Mouse (Mus musculus): ENCODE results near the gene Insm2. TPM values are rescaled to one million over a fixed set of nuclear protein-coding genes. Genes with fewer than 3 reads are reported as not detected.
A peak's percentile ranks its signal among the peaks of the same experiment; 100 is the strongest.
"Not testable (repeated sequence)": the region's sequence is repeated elsewhere in the genome, so short reads cannot be mapped to it uniquely, and the experiment has no call there.

Insm2 gene
- total RNA-seq (2021), result under 1 TPM in 1 of 2 experiments, not detected in 1; 0.35 TPM

GRCm38 (mm10) chr12:55598887-55599561 is at the start of gene Insm2:
Gene Insm2, plus strand, starts transcription at chr12:55599427.
- DNase-seq (ENCODE audit: low spot score in 2 of 2), result peak; percentile 11 to 17
- intact Hi-C loops (cut with DNase I), result no loop called here

- intact Hi-C loops (cut with DNase I); DNase-seq (ENCODE audit: low spot score in 2 of 2): not testable (repeated sequence)
Measured at GRCm38 (mm10) chr12:55554901-55555300, 44.3 kb upstream of the Insm2 start.

GRCm38 (mm10) chr12:55557866-55558265 is 41.4 kb upstream of the Insm2 start:
- intact Hi-C loops (cut with DNase I), result no loop called here
- peak; percentile 21 to 37 for DNase-seq (ENCODE audit: low spot score in 2 of 2)

GRCm38 (mm10) chr12:55559184-55559855 is 39.9 kb upstream of the Insm2 start:
- DNase-seq (ENCODE audit: low spot score in 2 of 2), result no peak
- intact Hi-C loops (cut with DNase I), result no loop called here

GRCm38 (mm10) chr12:55560025-55560690 is 39.1 kb upstream of the Insm2 start:
- intact Hi-C loops (cut with DNase I), result no loop called here
- DNase-seq (ENCODE audit: low spot score in 2 of 2), result no peak

GRCm38 (mm10) chr12:55563742-55564141 is 35.5 kb upstream of the Insm2 start:
- DNase-seq (ENCODE audit: low spot score in 2 of 2), result no peak
- intact Hi-C loops (cut with DNase I), result no loop called here

- intact Hi-C loops (cut with DNase I), result no loop called here
- DNase-seq (ENCODE audit: low spot score in 2 of 2), result no peak
Measured at GRCm38 (mm10) chr12:55564187-55564963, 34.9 kb upstream of the Insm2 start.

GRCm38 (mm10) chr12:55565206-55565605 is 34.0 kb upstream of the Insm2 start, which contains the start of gene Aldoart2:
Gene Aldoart2, plus strand, starts transcription at chr12:55565239.
- intact Hi-C loops (cut with DNase I), result no loop called here

GRCm38 (mm10) chr12:55565867-55566266 is 33.4 kb upstream of the Insm2 start:
- no peak for DNase-seq (ENCODE audit: low spot score in 2 of 2)
- intact Hi-C loops (cut with DNase I), result no loop called here

More at GRCm38 (mm10) chr12:55565206-55565605, 34.0 kb upstream of the Insm2 start, which contains the start of gene Aldoart2:
- no peak for DNase-seq (ENCODE audit: low spot score in 2 of 2)

GRCm38 (mm10) chr12:55566837-55567236 is 32.4 kb upstream of the Insm2 start:
- no peak for DNase-seq (ENCODE audit: low spot score in 2 of 2)
- intact Hi-C loops (cut with DNase I), result no loop called here

- no peak for DNase-seq (ENCODE audit: low spot score in 2 of 2)
- intact Hi-C loops (cut with DNase I), result no loop called here
Measured at GRCm38 (mm10) chr12:55568466-55568865, 30.8 kb upstream of the Insm2 start.

GRCm38 (mm10) chr12:55569676-55570075 is 29.6 kb upstream of the Insm2 start:
- intact Hi-C loops (cut with DNase I), result no loop called here
- DNase-seq (ENCODE audit: low spot score in 2 of 2), result no peak

GRCm38 (mm10) chr12:55570646-55571045 is 28.6 kb upstream of the Insm2 start:
- intact Hi-C loops (cut with DNase I), result no loop called here
- no peak for DNase-seq (ENCODE audit: low spot score in 2 of 2)

- DNase-seq (ENCODE audit: low spot score in 2 of 2), result no peak
- intact Hi-C loops (cut with DNase I), result no loop called here
Measured at GRCm38 (mm10) chr12:55571181-55571580, 28.0 kb upstream of the Insm2 start.

- no peak for DNase-seq (ENCODE audit: low spot score in 2 of 2)
- intact Hi-C loops (cut with DNase I), result no loop called here
Measured at GRCm38 (mm10) chr12:55571661-55572060, 27.6 kb upstream of the Insm2 start.

- no peak for DNase-seq (ENCODE audit: low spot score in 2 of 2)
- intact Hi-C loops (cut with DNase I), result no loop called here
Measured at GRCm38 (mm10) chr12:55573089-55573488, 26.1 kb upstream of the Insm2 start.

GRCm38 (mm10) chr12:55573794-55574193 is 25.4 kb upstream of the Insm2 start:
- intact Hi-C loops (cut with DNase I), result no loop called here
- DNase-seq (ENCODE audit: low spot score in 2 of 2), result no peak

- DNase-seq (ENCODE audit: low spot score in 2 of 2); intact Hi-C loops (cut with DNase I): not testable (repeated sequence)
Measured at GRCm38 (mm10) chr12:55586936-55587335, 12.3 kb upstream of the Insm2 start.

GRCm38 (mm10) chr12:55598537-55598886 is 715 bp upstream of the Insm2 start:
- intact Hi-C loops (cut with DNase I), result no loop called here
- DNase-seq (ENCODE audit: low spot score in 2 of 2), result no peak
